Mouse (Mus musculus) frontal cortex, adult 2 months (tissue): Measurements from ENCODE around the gene Fbxo44. TPM values are rescaled to one million over a fixed set of nuclear protein-coding genes. Genes with fewer than 3 reads are reported as not detected.

Experiments used
- polyA plus RNA-seq: library from polyadenylated mRNA; depleted of rRNA; stranded (reverse); fragments of >200 nt; gene quantifications from 2 replicates; pipeline ENCODE4 v1.2.3, GENCODE M21; 2012; rRNA removed

Gene Fbxo44
- polyA plus RNA-seq, 1 experiment: 213 TPM

Other genes starting within 250 kb of the Fbxo44 start
- gene Plod1, start 223.7 kb downstream of the Fbxo44 start, polyA plus RNA-seq: 18.8 and 20.3 TPM in 2 replicates
- 32.6 and 32.9 TPM in 2 replicates for gene 2510039O18Rik, start 219.6 kb downstream of the Fbxo44 start, polyA plus RNA-seq
- 0.15 and 0.16 TPM in 2 replicates for gene Nppb, start 174.7 kb downstream of the Fbxo44 start, polyA plus RNA-seq
- 13.9 and 14.6 TPM in 2 replicates for gene Nppa, start 159.8 kb downstream of the Fbxo44 start, polyA plus RNA-seq
- 42.8 and 46.9 TPM in 2 replicates for gene Clcn6, start 121.7 kb downstream of the Fbxo44 start, polyA plus RNA-seq
- gene Mthfr, start 121.4 kb downstream of the Fbxo44 start, polyA plus RNA-seq: 28.7 and 34.2 TPM in 2 replicates
- gene Agtrap, start 72.5 kb downstream of the Fbxo44 start, polyA plus RNA-seq: 7.5 and 9.6 TPM in 2 replicates
- 24.8 and 27.8 TPM in 2 replicates for gene Mad2l2, start 30.1 kb downstream of the Fbxo44 start, polyA plus RNA-seq
- 0.97 and 1.2 TPM in 2 replicates for gene Draxin, start 29.8 kb downstream of the Fbxo44 start, polyA plus RNA-seq
- 33.9 and 40.0 TPM in 2 replicates for gene Fbxo6, start 8.3 kb downstream of the Fbxo44 start, polyA plus RNA-seq
- 105 and 116 TPM in 2 replicates for gene Fbxo2, start 139 bp upstream of the Fbxo44 start, polyA plus RNA-seq
- gene Disp3, start 127.5 kb upstream of the Fbxo44 start, polyA plus RNA-seq: 24.0 and 27.9 TPM in 2 replicates